Mouse (Mus musculus) intestine, embryonic 16.5 days (tissue): ENCODE measurements around the gene Emp3. TPM values are rescaled to one million over a fixed set of nuclear protein-coding genes. Genes with fewer than 3 reads are reported as not detected.
A peak's percentile ranks its signal among the peaks of the same experiment; 100 is the strongest.

Experiments
- ATAC-seq: fragments of 200-750 bp; cut with Nextera tagmentation; 2 replicates; pipeline ENCODE4 v1.8.0; 2017; ENCODE audit warnings: moderate TSS enrichment, moderate library complexity
- H3K27ac ChIP-seq: fragments of 300-500 bp; sonication (generic); 2 replicates; pipeline ENCODE4 v1.5.1; 2014; ENCODE audit warnings: mild to moderate bottlenecking, low read length
- H3K27me3 ChIP-seq: fragments of 300-500 bp; sonication (generic); replicated peaks from 2 replicates; pipeline ENCODE4 v1.6.1; 2014; ENCODE audit warnings: low read length, control low read depth, mixed read lengths; ENCODE audit not compliant: control insufficient read depth, insufficient read depth
- H3K36me3 ChIP-seq: fragments of 300-500 bp; sonication (generic); 2 replicates; pipeline ENCODE4 v1.6.1; 2014; ENCODE audit warnings: low read length, control low read depth; ENCODE audit not compliant: control insufficient read depth, insufficient read depth
- H3K4me1 ChIP-seq: fragments of 300-500 bp; sonication (generic); 2 replicates; pipeline ENCODE4 v1.6.1; 2014; ENCODE audit warnings: low read length, control low read depth, mixed read lengths; ENCODE audit not compliant: control insufficient read depth, insufficient read depth
- H3K4me2 ChIP-seq: fragments of 300-500 bp; sonication (generic); 2 replicates; pipeline ENCODE4 v1.6.1; 2014; ENCODE audit warnings: low read depth, low read length, control low read depth
- H3K4me3 ChIP-seq: fragments of 300-500 bp; sonication (generic); 2 replicates; pipeline ENCODE4 v1.5.1; 2014; ENCODE audit warnings: mild to moderate bottlenecking, low read length
- H3K9ac ChIP-seq: fragments of 300-500 bp; sonication (generic); 2 replicates; pipeline ENCODE4 v1.6.1; 2014; ENCODE audit warnings: low read depth, low read length
- H3K9me3 ChIP-seq: fragments of 300-500 bp; sonication (generic); 2 replicates; pipeline ENCODE4 v1.6.1; 2016; ENCODE audit warnings: low read length, control low read depth; ENCODE audit not compliant: control insufficient read depth
- WGBS: fragments of 180-500 bp; shearing (Covaris S2); extraction: QIAGEN DNeasy Blood & Tissue Kit; methylation state at CpG from one replicate; pipeline ENCODE4 v1.1.7; 2014; 5-methylcytosine and 5-hydroxymethylcytosine counted together
- polyA plus RNA-seq: library from polyadenylated mRNA; unstranded; fragments of >200 nt; fragmentation: Nextera tagmentation; extraction: Ambion mirVana; gene quantifications from 2 replicates; pipeline ENCODE4 v1.2.1, GENCODE M21; 2015

The Emp3 gene
- polyA plus RNA-seq, 1 experiment from 2014 or later = 147 TPM

- no peaks in the 10 kb centered on the region for H3K36me3 ChIP-seq
- H3K4me2 ChIP-seq = peak overlapping the region; percentile 66
- H3K27me3 ChIP-seq = no peaks in the 10 kb centered on the region
- WGBS = 17% methylated on average over 14 of the region's 14 CpGs
- no peaks in the 10 kb centered on the region for H3K9me3 ChIP-seq
- peak overlapping the region; percentile 60 for H3K9ac ChIP-seq
- peak overlapping the region; percentile 94; the same call in 1 of the 2 replicates for H3K27ac ChIP-seq
- ATAC-seq = no peak
- peak overlapping the region; percentile 53 for H3K4me3 ChIP-seq
- peaks cover 28% of the 10 kb centered on the region for H3K4me1 ChIP-seq
Observed at GRCm38 (mm10) chr7:45924429-45924816, 3.2 kb upstream of the Emp3 start.

DNA sequence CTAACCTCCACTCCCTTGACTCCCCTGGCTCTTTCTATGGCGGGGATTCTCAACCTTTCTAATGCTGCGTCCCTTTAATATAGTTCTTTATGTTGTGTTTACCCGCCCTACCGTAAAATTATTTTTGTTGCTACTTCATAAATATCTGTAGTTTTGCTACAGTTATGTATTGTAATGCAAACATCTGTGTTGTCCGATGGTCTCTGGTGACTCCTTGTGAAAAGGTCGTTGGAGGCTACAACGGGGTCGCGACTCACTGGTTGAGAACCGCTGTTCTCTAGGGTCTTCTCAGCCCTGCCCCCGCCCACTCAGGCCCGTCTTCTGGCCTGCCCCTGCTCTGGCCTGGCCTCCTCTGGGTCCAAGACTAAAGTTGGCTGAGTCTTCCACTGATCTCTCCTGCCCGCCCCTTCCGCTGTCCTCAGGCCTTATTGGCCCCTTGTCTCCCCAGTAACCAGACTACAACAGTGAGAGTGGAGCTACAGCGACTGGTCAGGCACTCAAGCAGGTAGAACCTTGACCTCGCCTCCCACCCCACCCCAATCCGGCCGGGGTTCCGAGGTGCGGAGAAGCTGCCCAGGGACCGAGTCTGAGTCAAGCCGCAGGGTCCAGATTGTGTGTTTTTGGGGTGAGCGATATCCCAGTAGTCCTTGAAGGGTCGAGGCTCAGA lies 2.7 kb upstream of the Emp3 start, which contains the start of gene Ccdc114:
Gene Ccdc114 (plus strand): TSS at position 311 of the 667 bp plus-strand sequence.
- ATAC-seq = peak; percentile 78
- H3K27me3 ChIP-seq = no peaks in the 10 kb centered on the region

DNA sequence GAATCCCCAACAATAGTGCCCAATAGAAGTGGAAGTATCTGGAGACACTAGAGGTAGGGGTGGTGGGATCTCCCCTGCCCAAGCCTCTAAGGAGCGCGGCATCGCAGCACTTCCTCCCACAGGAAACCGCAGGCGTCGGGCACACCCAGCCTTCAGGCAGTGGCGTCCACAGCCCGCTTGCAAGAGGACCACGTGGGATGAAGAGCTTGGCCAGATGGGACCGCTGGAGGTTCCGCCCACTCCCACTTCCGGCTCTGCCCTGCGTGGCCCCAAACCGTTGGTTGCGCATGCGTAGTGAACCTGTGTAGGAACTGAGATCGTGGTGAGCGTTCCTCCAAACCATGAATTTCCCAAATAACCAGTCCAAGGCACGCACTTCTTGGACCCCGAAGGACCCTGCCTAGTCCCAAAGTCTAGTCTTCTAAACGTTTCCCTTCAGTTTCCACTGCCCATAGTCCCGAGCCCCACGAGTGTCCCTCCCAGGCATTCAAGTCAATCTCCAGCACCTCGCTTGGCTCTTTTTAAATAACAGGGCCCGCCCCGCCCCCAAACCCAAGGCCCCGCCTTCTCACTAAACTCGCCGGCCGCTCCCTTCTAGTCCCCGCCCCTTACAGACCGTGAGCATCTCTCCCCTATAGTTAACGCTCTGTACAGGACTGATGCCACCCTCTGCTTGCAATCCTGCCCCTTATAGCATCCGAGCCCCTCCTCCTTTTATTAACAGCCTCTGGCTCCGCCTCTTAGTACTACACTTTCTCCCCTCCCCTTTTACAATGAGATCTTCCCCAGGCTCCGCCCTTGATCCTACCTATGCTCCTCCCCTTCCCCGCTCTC lies 1.9 kb upstream of the Emp3 start:
- peak; percentile 91 for ATAC-seq
- peak overlapping the region; percentile 94 for H3K27ac ChIP-seq
- peak overlapping the region; percentile 66 for H3K4me2 ChIP-seq
- peak overlapping the region; percentile 63 for H3K9ac ChIP-seq
- WGBS = 1% methylated on average over 37 of the region's 37 CpGs
- peaks cover 33% of the 10 kb centered on the region for H3K4me1 ChIP-seq
- no peaks in the 10 kb centered on the region for H3K27me3 ChIP-seq
- H3K36me3 ChIP-seq = no peaks in the 10 kb centered on the region
- H3K9me3 ChIP-seq = no peaks in the 10 kb centered on the region
- peak overlapping the region; percentile 53 for H3K4me3 ChIP-seq

More for the DNA sequence above, 2.7 kb upstream of the Emp3 start, which contains the start of gene Ccdc114:
- H3K36me3 ChIP-seq = no peaks in the 10 kb centered on the region
- H3K4me2 ChIP-seq = peak within 1 kb of the TSS; percentile 66
- peaks cover 33% of the 10 kb centered on the region for H3K4me1 ChIP-seq
- H3K4me3 ChIP-seq = peak within 1 kb of the TSS; percentile 53
- peak within 1 kb of the TSS; percentile 63 for H3K9ac ChIP-seq
- no peaks in the 10 kb centered on the region for H3K9me3 ChIP-seq
- H3K27ac ChIP-seq = peak within 1 kb of the TSS; percentile 94
- 5% methylated on average over 24 of the region's 24 CpGs for WGBS

GRCm38 (mm10) chr7:45921950-45922600 lies 871 bp upstream of the Emp3 start:
- peak overlapping the region; percentile 94 for H3K27ac ChIP-seq
- 77% methylated on average over 12 of the region's 12 CpGs for WGBS
- no peaks in the 10 kb centered on the region for H3K27me3 ChIP-seq
- no peak overlapping the region for H3K4me3 ChIP-seq
- ATAC-seq = no peak
- no peaks in the 10 kb centered on the region for H3K36me3 ChIP-seq
- no peaks in the 10 kb centered on the region for H3K9me3 ChIP-seq
- peak overlapping the region; percentile 63 for H3K9ac ChIP-seq
- peaks cover 44% of the 10 kb centered on the region for H3K4me1 ChIP-seq
- H3K4me2 ChIP-seq = peak overlapping the region; percentile 66; the same call in 1 of the 2 replicates

DNA sequence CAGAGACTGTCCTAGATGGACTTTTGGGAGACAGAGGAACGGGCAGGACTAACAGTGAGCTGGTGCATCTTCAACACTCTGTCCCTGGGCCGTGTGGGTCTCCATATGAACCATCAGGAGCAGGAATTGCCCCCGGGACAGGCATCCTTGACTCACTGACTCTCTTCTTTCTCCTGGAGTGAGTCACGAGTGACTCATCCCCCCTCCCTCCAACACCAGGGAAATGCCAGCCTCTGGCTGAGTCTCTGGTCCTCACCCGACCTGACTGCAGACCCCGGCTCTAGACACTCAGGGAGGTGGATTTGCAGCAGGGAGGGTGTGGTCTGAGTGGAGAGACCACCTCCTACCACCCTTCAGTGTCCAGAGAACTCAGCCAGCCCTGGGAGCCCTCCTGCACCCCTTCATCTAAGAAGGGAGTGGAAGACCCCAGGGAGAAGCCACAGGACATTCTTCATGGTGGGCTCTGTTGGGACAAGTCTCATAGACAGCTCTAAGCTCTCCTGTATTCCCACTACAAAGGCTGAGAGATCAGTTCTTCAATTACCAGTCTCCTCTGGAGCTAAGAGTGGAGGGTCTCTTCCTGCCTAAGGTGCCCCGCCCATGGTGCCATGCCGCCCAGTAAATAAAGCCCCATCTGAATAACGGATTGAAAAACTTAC lies 492 bp downstream of the Emp3 start:
- Histone ChIP-seq H3K4me1 (peaks cover 56% of the 10 kb centered on the region), H3K36me3 (no peaks in the 10 kb centered on the region), H3K9ac (peak overlapping the region; percentile 65), H3K4me2 (peak overlapping the region; percentile 68), H3K27ac (peak overlapping the region; percentile 73), H3K27me3 (no peaks in the 10 kb centered on the region), H3K4me3 (peak overlapping the region; percentile 49), H3K9me3 (no peaks in the 10 kb centered on the region)
- no peak for ATAC-seq
- WGBS = 20% methylated on average over 9 of the region's 9 CpGs

GRCm38 (mm10) chr7:45919761-45920160 lies 1.4 kb downstream of the Emp3 start:
- Histone ChIP-seq H3K4me2 (peak overlapping the region; percentile 68), H3K27me3 (no peaks in the 10 kb centered on the region), H3K4me3 (peak overlapping the region; percentile 49), H3K9ac (peak overlapping the region; percentile 65), H3K4me1 (peaks cover 56% of the 10 kb centered on the region), H3K27ac (peak overlapping the region; percentile 73), H3K9me3 (no peaks in the 10 kb centered on the region), H3K36me3 (no peaks in the 10 kb centered on the region)
- ATAC-seq = no peak
- 66% methylated on average over 4 of the region's 4 CpGs for WGBS

DNA sequence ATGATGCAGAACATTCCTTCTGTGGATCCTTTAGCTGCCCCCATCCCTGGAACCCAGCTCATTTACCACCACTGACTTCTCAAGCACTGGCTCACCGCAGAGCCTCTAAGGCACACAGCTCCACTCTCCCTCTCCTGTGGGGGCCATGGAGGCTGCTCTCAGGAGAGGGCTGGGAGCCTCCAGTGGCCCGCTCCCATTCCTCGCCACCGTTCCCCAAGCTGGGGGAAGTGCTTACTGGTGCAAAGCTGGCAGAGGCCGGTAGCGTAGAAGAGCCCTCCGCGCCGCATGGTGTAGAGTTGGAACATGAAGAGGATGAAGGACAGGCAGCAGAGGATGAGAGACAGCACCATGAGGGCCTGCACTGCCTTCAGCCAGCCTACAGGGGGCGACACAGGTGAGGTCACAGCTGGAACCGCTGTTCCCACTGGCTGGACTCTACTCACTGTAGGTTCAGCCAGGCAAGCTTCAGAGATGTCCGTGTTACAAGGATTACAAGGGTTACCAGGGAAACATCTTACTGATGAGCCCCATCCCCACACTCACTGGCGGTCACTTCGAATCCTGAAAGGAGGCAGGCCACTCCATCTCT lies 2.0 kb downstream of the Emp3 start:
- Histone ChIP-seq H3K27me3 (no peaks in the 10 kb centered on the region), H3K4me2 (no peak overlapping the region), H3K4me1 (peaks cover 56% of the 10 kb centered on the region), H3K4me3 (no peak overlapping the region), H3K9me3 (no peaks in the 10 kb centered on the region), H3K9ac (no peak overlapping the region), H3K27ac (no peak overlapping the region), H3K36me3 (no peaks in the 10 kb centered on the region)
- ATAC-seq = no peak
- WGBS = 74% methylated on average over 14 of the region's 14 CpGs

DNA sequence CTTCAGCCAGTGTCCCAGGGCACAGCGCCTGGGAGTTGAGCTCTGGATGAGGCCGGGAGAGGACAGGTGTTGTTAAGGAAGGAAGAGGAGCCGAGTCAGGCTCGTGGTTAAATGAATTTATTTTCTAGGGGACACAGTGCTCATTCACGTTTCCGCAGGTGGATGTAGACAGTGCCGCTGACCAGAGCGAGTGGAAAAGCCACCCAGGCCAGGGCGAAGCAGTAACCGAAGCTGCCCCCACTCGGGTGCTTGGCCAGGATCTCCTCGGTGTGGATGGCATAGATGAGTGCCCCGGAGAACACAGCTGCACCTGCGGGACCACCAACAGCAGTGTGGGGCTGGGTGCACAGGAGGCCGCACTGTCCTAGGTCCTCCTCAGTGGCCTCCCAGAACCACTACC lies 3.3 kb downstream of the Emp3 start:
- peak overlapping the region; percentile 35; the same call in 1 of the 2 replicates for H3K9ac ChIP-seq
- 0 out of 2 replicates have a peak, but pooled peaks cover 2% of the 10 kb centered on the region for H3K36me3 ChIP-seq
- peaks cover 56% of the 10 kb centered on the region for H3K4me1 ChIP-seq
- H3K4me3 ChIP-seq = no peak overlapping the region
- H3K27me3 ChIP-seq = no peaks in the 10 kb centered on the region
- 83% methylated on average over 15 of the region's 15 CpGs for WGBS
- no peak overlapping the region for H3K4me2 ChIP-seq
- H3K27ac ChIP-seq = peak overlapping the region; percentile 73
- H3K9me3 ChIP-seq = no peaks in the 10 kb centered on the region
- ATAC-seq = no peak
